Mouse (Mus musculus): ENCODE results near the gene Gm12355.

The Gm12355 gene

GRCm38 (mm10) chr11:98602090-98602690, 23.3 kb downstream of the Gm12355 start:
- CTCF ChIA-PET, result interaction anchor here (0.7 kb wide), 2 partner anchors 247 to 571 kb away, joined by 3 to 11 read pairs; no protein-coding TSS in a partner anchor

DNA sequence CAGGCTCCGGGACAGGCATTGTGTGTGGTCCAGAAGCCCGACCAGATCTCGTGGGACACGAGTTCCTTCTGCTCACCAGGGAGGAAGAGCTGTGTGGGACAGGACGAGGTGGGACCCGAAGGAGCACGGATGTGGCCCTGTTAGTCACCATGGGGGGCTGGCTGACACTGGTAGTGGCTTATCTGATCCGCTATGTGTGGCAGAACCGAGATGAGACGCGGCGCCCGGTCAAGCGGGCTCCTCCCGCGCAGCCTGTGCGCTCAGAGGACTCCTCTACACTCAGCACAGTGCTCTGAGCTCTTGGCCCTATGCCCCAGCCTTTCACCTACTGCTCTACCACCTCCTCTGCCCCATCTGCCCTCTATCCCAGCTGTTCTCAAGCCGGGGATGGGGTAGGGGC, 26.2 kb downstream of the Gm12355 start:
- CTCF ChIA-PET, result interaction anchor here (0.6 kb wide), 1 partner anchor 254 kb away, joined by 4 read pairs; no protein-coding TSS in a partner anchor

- CTCF ChIA-PET, result no interaction called here
Measured at GRCm38 (mm10) chr11:98598851-98599290, 26.6 kb downstream of the Gm12355 start.

DNA sequence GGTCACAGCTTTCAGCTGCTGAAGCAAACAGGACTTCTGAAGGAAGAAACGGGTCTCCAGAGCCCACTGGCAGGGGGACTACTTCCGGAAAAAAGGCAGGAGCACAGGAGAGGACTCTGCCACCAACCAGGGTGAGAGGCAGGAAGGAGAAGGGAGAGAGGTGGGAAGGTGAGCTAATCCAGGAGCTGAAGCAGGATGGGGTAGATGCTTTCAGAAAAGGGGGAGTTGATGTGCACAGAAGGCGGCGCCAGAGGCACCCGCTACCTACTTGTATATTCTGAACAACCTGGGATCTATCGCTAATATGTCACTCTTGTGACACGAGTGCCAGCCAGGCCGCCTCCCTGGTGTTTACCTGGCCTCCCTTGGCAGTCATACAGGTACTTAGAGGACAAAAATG, 27.5 kb downstream of the Gm12355 start, which contains the start of gene Lrrc3c:
Lrrc3c (plus strand) TSS at position 301 of the 400 bp plus-strand sequence.
- CTCF ChIA-PET, result no interaction called here

GRCm38 (mm10) chr11:98597363-98597762, 28.1 kb downstream of the Gm12355 start:
- CTCF ChIA-PET, result interaction anchor here (0.6 kb wide), 1 partner anchor 341 kb away, joined by 8 read pairs; no protein-coding TSS in a partner anchor

GRCm38 (mm10) chr11:98595955-98596354, 29.5 kb downstream of the Gm12355 start:
- CTCF ChIA-PET, result no interaction called here

- CTCF ChIA-PET, result interaction anchor here (0.7 kb wide), 1 partner anchor 38 kb away, joined by 18 read pairs; no protein-coding TSS in a partner anchor
Measured at GRCm38 (mm10) chr11:98595473-98595872, 30.0 kb downstream of the Gm12355 start.

DNA sequence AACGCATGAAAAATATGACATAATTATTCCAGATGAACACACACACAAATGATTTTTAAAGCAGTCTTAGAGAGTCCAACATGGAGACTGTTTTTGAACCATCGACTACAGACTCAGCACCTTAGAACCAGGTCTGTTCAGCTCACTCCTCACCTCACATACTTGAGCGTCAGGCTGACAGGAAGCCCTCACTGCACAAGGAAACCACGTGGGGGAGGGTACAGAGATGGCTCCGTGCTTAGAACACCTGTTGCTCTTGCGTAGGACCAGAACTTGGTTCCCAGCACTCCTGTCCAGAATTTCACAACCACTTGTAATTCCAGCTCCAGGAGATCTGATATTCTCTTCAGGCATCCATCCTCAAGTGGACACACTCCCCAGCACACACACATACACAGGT, 30.4 kb downstream of the Gm12355 start:
- CTCF ChIA-PET, result interaction anchor here (0.7 kb wide), 1 partner anchor 38 kb away, joined by 18 read pairs; no protein-coding TSS in a partner anchor

- CTCF ChIA-PET, result no interaction called here
Measured at GRCm38 (mm10) chr11:98590548-98591445, 34.7 kb downstream of the Gm12355 start.

GRCm38 (mm10) chr11:98589306-98589705, 36.2 kb downstream of the Gm12355 start:
- CTCF ChIA-PET, result interaction anchor here (0.6 to 0.7 kb wide), 2 partner anchors 13 to 206 kb away, joined by 5 to 11 read pairs; partner anchors contain the start of gene Tcap

GRCm38 (mm10) chr11:98588833-98589281, 36.6 kb downstream of the Gm12355 start:
- CTCF ChIA-PET, result interaction anchor here (0.6 to 0.7 kb wide), 2 partner anchors 12 to 205 kb away, joined by 5 to 11 read pairs; partner anchors contain the start of gene Tcap

- CTCF ChIA-PET, result interaction anchor here (0.9 kb wide), 1 partner anchor 239 kb away, joined by 3 read pairs; no protein-coding TSS in a partner anchor
Measured at GRCm38 (mm10) chr11:98587684-98588546, 37.5 kb downstream of the Gm12355 start.

GRCm38 (mm10) chr11:98586892-98587563, 38.4 kb downstream of the Gm12355 start, which contains the start of gene Ormdl3:
Gene Ormdl3 (minus strand): TSS chr11:98587368.
- CTCF ChIA-PET, result interaction anchor here (0.5 to 0.9 kb wide), 2 partner anchors 30 to 238 kb away, joined by 3 read pairs; no protein-coding TSS in a partner anchor

GRCm38 (mm10) chr11:98586087-98586891, 39.2 kb downstream of the Gm12355 start:
- CTCF ChIA-PET, result interaction anchor here (0.7 kb wide), 1 partner anchor 574 kb away, joined by 4 read pairs; no protein-coding TSS in a partner anchor

DNA sequence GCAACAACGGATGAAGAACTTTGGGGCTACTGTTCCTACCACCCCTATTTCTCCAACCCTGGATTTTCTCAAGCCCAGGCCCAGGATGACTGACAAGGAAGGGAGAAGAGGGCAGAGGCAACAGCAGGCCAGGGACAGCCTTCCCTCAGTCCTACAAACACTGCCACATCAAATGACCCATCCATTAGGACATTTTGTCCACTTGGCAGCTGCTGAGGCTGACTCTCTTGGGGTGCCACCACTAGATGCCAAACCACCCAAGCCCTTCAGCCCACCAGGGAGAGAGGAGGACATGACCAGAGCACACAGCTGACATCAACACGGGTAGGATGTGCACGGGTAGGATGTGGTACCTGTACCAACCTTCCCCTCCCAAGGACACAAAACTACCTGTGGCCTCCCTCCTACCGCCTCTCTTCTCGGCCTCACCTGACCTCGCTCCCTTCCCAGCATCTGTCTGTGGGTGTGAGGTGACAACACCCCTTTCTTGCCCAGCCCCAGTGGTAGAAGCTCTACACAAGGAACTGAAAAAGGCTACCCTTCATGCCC, 40.8 kb downstream of the Gm12355 start:
- CTCF ChIA-PET, result interaction anchor here (0.5 to 0.6 kb wide), 2 partner anchors 12 to 15 kb away, joined by 3 read pairs; no protein-coding TSS in a partner anchor

DNA sequence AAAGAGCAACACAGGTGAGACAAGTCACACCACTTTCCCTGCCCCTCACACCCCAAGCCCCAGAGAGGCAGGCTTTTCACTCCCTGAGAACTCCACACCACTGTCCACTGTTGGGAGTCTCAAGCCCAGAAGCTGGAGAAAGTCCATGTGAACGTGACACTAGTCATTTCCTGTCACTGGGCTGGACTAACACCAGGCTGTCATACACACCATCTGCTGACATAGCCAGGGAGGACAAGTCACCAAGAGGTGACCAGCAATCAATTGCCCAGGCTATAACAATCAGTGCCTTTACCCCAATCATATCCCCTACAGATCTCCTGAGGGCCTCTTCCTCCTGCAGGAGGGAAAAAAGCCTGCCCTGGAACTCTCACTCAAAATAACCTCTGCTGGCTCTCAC, 41.3 kb downstream of the Gm12355 start:
- CTCF ChIA-PET, result no interaction called here

- CTCF ChIA-PET, result interaction anchor here (0.6 kb wide), 1 partner anchor 17 kb away, joined by 6 read pairs; no protein-coding TSS in a partner anchor
Measured at GRCm38 (mm10) chr11:98583571-98583970, 41.9 kb downstream of the Gm12355 start.

DNA sequence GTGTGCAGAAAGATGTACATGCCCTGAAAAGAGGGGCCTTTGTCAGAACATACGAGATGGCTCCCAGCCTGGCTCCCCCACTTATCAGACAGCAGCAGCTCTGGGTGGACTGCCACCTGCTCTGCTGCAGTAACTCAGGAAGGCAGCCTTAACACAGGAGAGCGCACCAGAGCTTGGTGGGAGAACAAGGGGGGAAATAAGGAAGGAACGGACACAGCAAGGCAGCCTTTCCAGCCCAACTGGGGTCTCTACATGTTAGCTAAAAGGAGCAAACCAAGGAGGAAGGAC, 42.3 kb downstream of the Gm12355 start:
- CTCF ChIA-PET, result interaction anchor here (0.6 kb wide), 1 partner anchor 18 kb away, joined by 6 read pairs; no protein-coding TSS in a partner anchor

Measured in spleen, embryonic (tissue).